Mouse (Mus musculus) urinary bladder, postnatal 14 days (tissue): ENCODE measurements around the gene Pou5f2.

Experiments
- DNase-seq: peaks from one replicate; pipeline ENCODE4 v3.0.0; 2021; ENCODE audit warnings: low spot score

Gene Pou5f2

GRCm38 (mm10) chr13:78024683-78025294, at the start of gene Pou5f2:
Pou5f2 (plus strand) TSS chr13:78024902.
- no peak for DNase-seq

GRCm38 (mm10) chr13:77976248-77976647, 48.5 kb upstream of the Pou5f2 start:
- no peak for DNase-seq

GRCm38 (mm10) chr13:77977121-77977520, 47.6 kb upstream of the Pou5f2 start:
- no peak for DNase-seq

- DNase-seq, result peak; percentile 33
Observed at GRCm38 (mm10) chr13:77982105-77982851, 42.4 kb upstream of the Pou5f2 start.

GRCm38 (mm10) chr13:77982852-77983202, 41.9 kb upstream of the Pou5f2 start:
- DNase-seq, result no peak

GRCm38 (mm10) chr13:77991189-77991886, 33.4 kb upstream of the Pou5f2 start:
- DNase-seq, result no peak

- no peak for DNase-seq
Observed at GRCm38 (mm10) chr13:78004649-78005048, 20.1 kb upstream of the Pou5f2 start.

- no peak for DNase-seq
Observed at GRCm38 (mm10) chr13:78005344-78005743, 19.4 kb upstream of the Pou5f2 start.

GRCm38 (mm10) chr13:78010176-78010575, 14.5 kb upstream of the Pou5f2 start:
- DNase-seq, result no peak

- no peak for DNase-seq
Observed at GRCm38 (mm10) chr13:78032821-78033220, 8.1 kb downstream of the Pou5f2 start.

- DNase-seq, result no peak
Observed at GRCm38 (mm10) chr13:78037203-78037602, 12.5 kb downstream of the Pou5f2 start.

- DNase-seq, result no peak
Observed at GRCm38 (mm10) chr13:78043203-78043602, 18.5 kb downstream of the Pou5f2 start.

GRCm38 (mm10) chr13:78045116-78045515, 20.4 kb downstream of the Pou5f2 start:
- no peak for DNase-seq
